Mouse (Mus musculus) CH12.LX (cell line): ENCODE data around the gene Asb8. TPM values are rescaled to one million over a fixed set of nuclear protein-coding genes. Genes with fewer than 3 reads are reported as not detected.

ENCODE experiments used
- DNase-seq: peaks from one replicate; pipeline ENCODE4 v3.0.0-alpha.2; 2013; ENCODE audit errors: extremely low read depth
- H3K27ac ChIP-seq: 2 replicates; pipeline ENCODE4 v1.5.1; 2012; ENCODE audit warnings: low read depth, mild to moderate bottlenecking, control low read depth, moderate library complexity; ENCODE audit not compliant: insufficient read depth
- H3K27me3 ChIP-seq: replicated peaks from 2 replicates; pipeline ENCODE3; 2012; ENCODE audit warnings: inconsistent platforms
- H3K36me3 ChIP-seq, 2 experiments: replicated peaks in 1 of 2; 2 replicates each; pipeline versions ENCODE3 to v1.6.1; 2012; ENCODE audit warnings: inconsistent platforms in 1 of 2, low read length in 1 of 2, mild to moderate bottlenecking in 1 of 2, mixed read lengths in 1 of 2, moderate library complexity in 1 of 2; ENCODE audit not compliant: control insufficient read depth in 1 of 2, insufficient read depth in 1 of 2
- H3K4me1 ChIP-seq, 2 experiments: 2 replicates each; pipeline ENCODE4 v1.6.1; 2012; ENCODE audit warnings: inconsistent platforms in 1 of 2, moderate library complexity in 1 of 2; ENCODE audit not compliant: insufficient read depth in 2 of 2, control insufficient read depth in 1 of 2
- H3K4me2 ChIP-seq: 2 replicates; pipeline ENCODE4 v1.6.1; 2012; ENCODE audit warnings: low read depth, mild to moderate bottlenecking, control low read depth; ENCODE audit not compliant: poor library complexity, insufficient read depth, severe bottlenecking
- H3K4me3 ChIP-seq, 3 experiments: fragments of 150-350 bp in 1 of 3; sonication (generic) in 1 of 3; replicated peaks in 1 of 3; 2 replicates each; pipeline versions ENCODE3 to v1.5.1; 2011 to 2012; ENCODE audit warnings: low read depth in 2 of 3, low read length in 2 of 3, mild to moderate bottlenecking in 2 of 3, moderate library complexity in 2 of 3, control low read depth in 1 of 3, improper control_type of control experiment in 1 of 3, inconsistent platforms in 1 of 3, mixed read lengths in 1 of 3; ENCODE audit not compliant: poor library complexity in 1 of 3
- H3K79me2 ChIP-seq: replicated peaks from 2 replicates; pipeline ENCODE4 v1.6.1; 2012; ENCODE audit warnings: mild to moderate bottlenecking, moderate library complexity; ENCODE audit not compliant: control insufficient read depth, poor library complexity, insufficient read depth, severe bottlenecking; ENCODE audit errors: extremely low read depth
- H3K9ac ChIP-seq: 2 replicates; pipeline ENCODE4 v1.6.1; 2012; ENCODE audit warnings: low read depth, mild to moderate bottlenecking, control low read depth, moderate library complexity; ENCODE audit not compliant: insufficient read depth
- H3K9me3 ChIP-seq: replicated peaks from 2 replicates; pipeline ENCODE3; 2012; ENCODE audit warnings: low read length, inconsistent platforms, mixed read lengths
- BHLHE40 ChIP-seq: IDR thresholded peaks from 2 replicates; pipeline ENCODE4 v1.6.1; 2011; ENCODE audit warnings: mild to moderate bottlenecking, low read depth, low read length, improper control_type of control experiment
- CHD2 ChIP-seq: IDR thresholded peaks from 2 replicates; pipeline ENCODE4 v1.6.1; 2011; ENCODE audit warnings: low read length, improper control_type of control experiment
- CTCF ChIP-seq, 2 experiments: IDR thresholded peaks in 1 of 2; conservative IDR thresholded peaks in 1 of 2; 2 replicates each; pipeline ENCODE4 v1.5.1; 2011 to 2012; ENCODE audit warnings: low read depth in 2 of 2, low read length in 2 of 2, improper control_type of control experiment in 1 of 2, inconsistent platforms in 1 of 2, mild to moderate bottlenecking in 1 of 2, moderate library complexity in 1 of 2
- E2F4 ChIP-seq: IDR thresholded peaks from 2 replicates; pipeline ENCODE4 v1.6.1; 2011; ENCODE audit warnings: low read depth, low read length, improper control_type of control experiment; ENCODE audit not compliant: insufficient replicate concordance
- GABPA ChIP-seq: IDR thresholded peaks from 2 replicates; pipeline ENCODE4 v1.6.1; 2012; ENCODE audit warnings: low read depth, low read length, improper control_type of control experiment, inconsistent platforms; ENCODE audit not compliant: insufficient replicate concordance
- IRF4 ChIP-seq: IDR thresholded peaks from 2 replicates; pipeline ENCODE4 v1.6.1; 2014; ENCODE audit warnings: low read depth, mild to moderate bottlenecking, inconsistent platforms, low read length, improper control_type of control experiment
- MAX ChIP-seq: IDR thresholded peaks from 2 replicates; pipeline ENCODE4 v1.6.1; 2011; ENCODE audit warnings: low read length, improper control_type of control experiment
- MAZ ChIP-seq: IDR thresholded peaks from 2 replicates; pipeline ENCODE4 v1.6.1; 2012; ENCODE audit warnings: low read depth, mild to moderate bottlenecking, inconsistent platforms, low read length, improper control_type of control experiment, moderate library complexity
- NELFE ChIP-seq: IDR thresholded peaks from 2 replicates; pipeline ENCODE4 v1.6.1; 2011; ENCODE audit warnings: low read depth, low read length, improper control_type of control experiment
- POLR2A ChIP-seq: IDR thresholded peaks from 2 replicates; pipeline ENCODE4 v1.6.1; 2011; ENCODE audit warnings: low read depth, mild to moderate bottlenecking, improper control_type of control experiment, low read length
- SIN3A ChIP-seq: IDR thresholded peaks from 2 replicates; pipeline ENCODE4 v1.6.1; 2012; ENCODE audit warnings: low read length, improper control_type of control experiment, inconsistent platforms
- TBP ChIP-seq: conservative IDR thresholded peaks from 2 replicates; pipeline ENCODE4 v1.6.1; 2011; ENCODE audit warnings: low read depth, low read length, improper control_type of control experiment
- UBTF ChIP-seq: IDR thresholded peaks from 2 replicates; pipeline ENCODE4 v1.6.1; 2012; ENCODE audit warnings: low read depth, mild to moderate bottlenecking, inconsistent platforms, low read length, improper control_type of control experiment, moderate library complexity
- USF1 ChIP-seq: IDR thresholded peaks from 2 replicates; pipeline ENCODE4 v1.6.1; 2014; ENCODE audit warnings: low read depth, mild to moderate bottlenecking, inconsistent platforms, low read length, improper control_type of control experiment
- ZC3H11A ChIP-seq: IDR thresholded peaks from 2 replicates; pipeline ENCODE4 v1.6.1; 2012; ENCODE audit warnings: low read depth, mild to moderate bottlenecking, inconsistent platforms, low read length, improper control_type of control experiment
- ZKSCAN1 ChIP-seq: IDR thresholded peaks from 2 replicates; pipeline ENCODE4 v1.6.1; 2012; ENCODE audit warnings: low read depth, inconsistent platforms, low read length, improper control_type of control experiment, borderline replicate concordance
- dilution Hi-C: fragments of 300-500 bp; cut with MboI; formaldehyde crosslinking; loops from 2 replicates; pipeline ENCODE4 v1.14.3; 2020; ENCODE audit warnings: low sequenced_read_pairs; ENCODE audit not compliant: extremely low pct_unique_long_range_greater_than_20kb, extremely low pct_ligation_motif_present
- in situ Hi-C: fragments of 300-500 bp; cut with MboI; formaldehyde crosslinking; loops from 3 replicates; pipeline ENCODE4 v1.14.3; 2019; ENCODE audit warnings: low sequenced_read_pairs, low pct_ligation_motif_present, low pct_unique_long_range_greater_than_20kb, mixed read lengths
- polyA plus RNA-seq: library from polyadenylated mRNA; unstranded; fragments of >175 nt; gene quantifications from 2 replicates; pipeline ENCODE4 v1.2.1, GENCODE M21; 2012; ENCODE audit warnings: low read depth; ENCODE audit not compliant: insufficient read length
- total RNA-seq, 2 experiments: library from RNA; depleted of rRNA; stranded (reverse); fragments of 300-350 nt in 1 of 2; fragments of >200 nt in 1 of 2; gene quantifications; 2 replicates each; pipeline ENCODE4 v1.2.3; 2012 to 2014

The Asb8 gene
- total RNA-seq (2012; rRNA removed): 20.5 and 22.6 TPM in 2 replicates
- 31.1 and 32.5 TPM in 2 replicates for total RNA-seq (2014; rRNA removed)
- polyA plus RNA-seq: 24.7 and 27.7 TPM in 2 replicates

DNA sequence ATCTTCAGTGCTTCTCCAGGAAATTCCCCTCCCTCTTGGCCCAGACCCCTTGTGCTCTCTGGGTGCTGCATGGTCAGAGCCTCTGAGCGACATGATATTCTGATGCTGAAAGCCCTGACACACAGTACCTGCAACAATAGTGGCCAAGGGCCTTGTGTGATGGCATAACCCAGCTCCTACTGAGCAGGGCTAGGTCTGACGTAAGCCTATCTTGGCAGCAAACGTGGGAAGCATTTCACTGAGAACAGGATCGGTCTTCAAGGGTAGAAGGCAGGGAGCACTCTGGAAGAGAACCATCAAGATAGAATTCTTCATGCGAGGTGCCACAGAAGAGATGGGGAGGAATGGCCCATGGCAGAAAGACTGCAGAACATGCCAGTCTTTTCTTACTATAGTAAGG, at the start of gene Asb8:
Gene Asb8, minus strand, starts transcription at position 101 of the 400 bp plus-strand sequence.
- in situ Hi-C loops (loop anchor here (25.0 kb wide), 1 partner anchor 303 kb away; no protein-coding TSS in a partner anchor), dilution Hi-C loops (no loop called here)
- no peaks in the 10 kb centered on the region for H3K9me3 ChIP-seq
- H3K9ac ChIP-seq: no peak within 1 kb of the TSS
- TF ChIP-seq GABPA (no peak), NELFE (no peak), MAX (no peak), IRF4 (no peak), ZC3H11A (no peak), MAZ (no peak), E2F4 (no peak), BHLHE40 (no peak), USF1 (no peak), TBP (no peak), UBTF (no peak), POLR2A (no peak), CHD2 (no peak), CTCF (conservative IDR thresholded peaks at IDR 0.05 in 1 of 2, IDR thresholded peaks at IDR 0.05 in 1 of 2; ENCODE audit: low read depth in 2 of 2, low read length in 2 of 2) (no peak), SIN3A (no peak)
- no peaks in the 10 kb centered on the region for H3K36me3 ChIP-seq
- H3K4me3 ChIP-seq: no peak within 1 kb of the TSS
- peaks cover 81% of the 10 kb centered on the region for H3K27me3 ChIP-seq
- no peak for DNase-seq
- no peaks in the 10 kb centered on the region for H3K79me2 ChIP-seq
- H3K4me2 ChIP-seq: no peak within 1 kb of the TSS
- H3K4me1 ChIP-seq: peaks cover 4 to 35% of the 10 kb centered on the region in 2 experiments; a peak in 3 of 4 replicates
- no peak within 1 kb of the TSS for H3K27ac ChIP-seq

DNA sequence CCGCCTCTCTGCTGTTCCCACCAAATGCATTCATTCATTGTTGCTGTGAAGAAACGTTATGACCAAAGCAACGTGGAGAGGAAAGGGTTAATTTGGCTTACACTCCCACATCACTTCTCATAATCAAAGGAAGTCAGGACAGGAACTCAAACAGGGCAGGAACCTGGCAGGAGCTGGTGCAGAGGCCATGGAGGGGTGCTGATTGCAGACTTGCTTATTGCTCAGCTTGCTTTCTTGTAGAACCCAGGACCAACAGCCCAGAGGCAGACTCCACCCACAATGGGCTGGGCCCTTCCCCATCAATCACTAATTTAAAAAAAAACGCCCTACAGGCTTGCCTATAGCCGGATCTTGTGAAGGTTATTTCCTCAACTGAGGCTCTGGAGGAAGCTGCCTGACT, 48.7 kb upstream of the Asb8 start:
- H3K27me3 ChIP-seq: peaks cover 65% of the 10 kb centered on the region
- no peak for TF ChIP-seq POLR2A
- TF ChIP-seq ZKSCAN1: no peak
- in situ Hi-C loops (no loop called here), dilution Hi-C loops (no loop called here)
- H3K9ac ChIP-seq: no peak overlapping the region
- H3K79me2 ChIP-seq: no peaks in the 10 kb centered on the region
- no peak overlapping the region for H3K4me2 ChIP-seq
- H3K4me3 ChIP-seq: no peak overlapping the region
- peaks cover 0 to 4% of the 10 kb centered on the region in 2 experiments; a peak in 1 of 4 replicates for H3K4me1 ChIP-seq
- no peaks in the 10 kb centered on the region for H3K36me3 ChIP-seq
- no peaks in the 10 kb centered on the region for H3K9me3 ChIP-seq
- DNase-seq: no peak
- H3K27ac ChIP-seq: no peak overlapping the region
